11 mouse cellular contexts compared by ENCODE assay signal in genomic region chr9:72180972-72181371, GRCm38 (mm10).
DNase-seq lines count a peak whose midpoint lies in the region; ATAC-seq lines count a peak whose summit lies in the region.
"Had no signal": no experiment of that assay in that cellular context is flagged by ENCODE, and none has a peak within 500 bp of the region (broad histone marks: within the 10 kb centered on the region; RNA-seq: fewer than 3 reads in every experiment).

No protein-coding gene starts in this region.

- no peak for DNase-seq in frontal cortex, adult 2 months (ENCODE audit: extremely low spot score in 1 of 2, low spot score in 1 of 2)
- peak; percentile 29 for DNase-seq in layer of hippocampus, adult 9-11 months
- no peak for DNase-seq in layer of hippocampus, adult 9-10 months (ENCODE audit: low spot score)
- DNase-seq in brain, adult 2 months (ENCODE audit: low read depth, low spot score), result peak; percentile 69
- peak; percentile 18 for DNase-seq in lung, postnatal 36 days
- DNase-seq in urinary bladder, postnatal 4 days (ENCODE audit: low spot score in 2 of 2), result no peak
- no peak for DNase-seq in kidney, adult 11 months
- DNase-seq: cerebellum, adult 9-11 months; kidney, adult 2 months; thymus, adult 2 months had no signal

- ATAC-seq in frontal cortex, adult (ENCODE audit: low TSS enrichment), result peak; percentile 75; the same call in 1 of the 2 replicates

Comparison
In these comparisons a context has a peak if more than half of its experiments do, and no peak if none do; other contexts are left out.
1. DNase-seq: peak in layer of hippocampus, adult 9-11 months (single experiment), brain, adult 2 months (single experiment) and lung, postnatal 36 days (single experiment); none in frontal cortex, adult 2 months (0 of 2), layer of hippocampus, adult 9-10 months (single experiment), urinary bladder, postnatal 4 days (0 of 2) and kidney, adult 11 months (single experiment).